Mouse (Mus musculus): ENCODE measurements around the gene Nudt4.
A peak's percentile ranks its signal among the peaks of the same experiment; 100 is the strongest.

The Nudt4 gene

GRCm38 (mm10) chr10:95539260-95539659 is 24.7 kb downstream of the Nudt4 start:
- DNase-seq (ENCODE audit: low spot score), result no peak

GRCm38 (mm10) chr10:95536222-95536541 is 27.8 kb downstream of the Nudt4 start:
- DNase-seq (ENCODE audit: low spot score), result no peak

GRCm38 (mm10) chr10:95535399-95536221 is 28.3 kb downstream of the Nudt4 start:
- no peak for DNase-seq (ENCODE audit: low spot score)

- no peak for DNase-seq (ENCODE audit: low spot score)
Observed at GRCm38 (mm10) chr10:95533382-95533781, 30.6 kb downstream of the Nudt4 start.

- DNase-seq (ENCODE audit: low spot score), result no peak
Observed at GRCm38 (mm10) chr10:95532916-95533315, 31.0 kb downstream of the Nudt4 start.

- no peak for DNase-seq (ENCODE audit: low spot score)
Observed at GRCm38 (mm10) chr10:95530551-95531121, 33.3 kb downstream of the Nudt4 start.

- DNase-seq (ENCODE audit: low spot score), result no peak
Observed at GRCm38 (mm10) chr10:95526495-95527122, 37.3 kb downstream of the Nudt4 start.

GRCm38 (mm10) chr10:95525871-95526270 is 38.1 kb downstream of the Nudt4 start:
- DNase-seq (ENCODE audit: low spot score), result no peak

- DNase-seq (ENCODE audit: low spot score), result no peak
Observed at GRCm38 (mm10) chr10:95525037-95525675, 38.8 kb downstream of the Nudt4 start.

- no peak for DNase-seq (ENCODE audit: low spot score)
Observed at GRCm38 (mm10) chr10:95517656-95518055, 46.3 kb downstream of the Nudt4 start.

GRCm38 (mm10) chr10:95515293-95515931 is 48.5 kb downstream of the Nudt4 start:
- DNase-seq (ENCODE audit: low spot score), result peak; percentile 56

- DNase-seq (ENCODE audit: low spot score), result peak; percentile 97
Observed at GRCm38 (mm10) chr10:95514656-95515292, 49.2 kb downstream of the Nudt4 start, which contains the start of gene Ube2n. Gene Ube2n (plus strand): TSS chr10:95515145.

- DNase-seq (ENCODE audit: low spot score), result no peak
Observed at GRCm38 (mm10) chr10:95513768-95514556, 50.0 kb downstream of the Nudt4 start.

- DNase-seq (ENCODE audit: low spot score), result peak; percentile 18
Observed at GRCm38 (mm10) chr10:95512635-95513034, 51.3 kb downstream of the Nudt4 start.

- DNase-seq (ENCODE audit: low spot score), result no peak
Observed at GRCm38 (mm10) chr10:95509263-95509662, 54.7 kb downstream of the Nudt4 start.

- DNase-seq (ENCODE audit: low spot score), result no peak
Observed at GRCm38 (mm10) chr10:95508793-95509192, 55.2 kb downstream of the Nudt4 start.

- DNase-seq (ENCODE audit: low spot score), result no peak
Observed at GRCm38 (mm10) chr10:95508126-95508525, 55.8 kb downstream of the Nudt4 start.

GRCm38 (mm10) chr10:95504341-95504740 is 59.6 kb downstream of the Nudt4 start:
- DNase-seq (ENCODE audit: low spot score), result no peak

GRCm38 (mm10) chr10:95503443-95504235 is 60.3 kb downstream of the Nudt4 start:
- no peak for DNase-seq (ENCODE audit: low spot score)

GRCm38 (mm10) chr10:95501463-95502081 is 62.4 kb downstream of the Nudt4 start, which contains the start of gene Mrpl42:
Gene Mrpl42 (minus strand): TSS chr10:95501940.
- DNase-seq (ENCODE audit: low spot score), result peak; percentile 88

Measured in urinary bladder, postnatal 14 days (tissue).